Mouse (Mus musculus): Measurements from ENCODE around the gene Eif4h.

GRCm38 (mm10) chr5:134606314-134606713 lies 33.0 kb downstream of the Eif4h start:
- TF ChIP-seq CTCF (IDR thresholded peaks at IDR 0.05; ENCODE audit: borderline replicate concordance, extremely low read depth, insufficient read depth, insufficient read length) (no peak), POLR2A (IDR thresholded peaks at IDR 0.05; ENCODE audit: borderline replicate concordance, extremely low read depth, insufficient read depth, insufficient read length, poor library complexity, severe bottlenecking) (no peak)
